Mouse (Mus musculus) limb, embryonic 11.5 days (tissue): ENCODE measurements around the gene Ins2. TPM values are rescaled to one million over a fixed set of nuclear protein-coding genes. Genes with fewer than 3 reads are reported as not detected.
A peak's percentile ranks its signal among the peaks of the same experiment; 100 is the strongest.

Source experiments
- ATAC-seq: fragments of 200-750 bp; cut with Nextera tagmentation; 2 replicates; pipeline ENCODE4 v1.8.0; 2017; ENCODE audit warnings: low read depth; ENCODE audit not compliant: insufficient number of reproducible peaks, low FRiP score, low TSS enrichment
- DNase-seq: peaks from one replicate; pipeline ENCODE4 v3.0.0-alpha.2; 2015; ENCODE audit warnings: low spot score
- H3K27ac ChIP-seq: fragments of 300-500 bp; sonication (generic); replicated peaks from 2 replicates; pipeline ENCODE4 v1.5.1; 2014; ENCODE audit warnings: low read depth, mild to moderate bottlenecking, low read length
- H3K27me3 ChIP-seq: fragments of 300-500 bp; sonication (generic); 2 replicates; pipeline ENCODE4 v1.6.1; 2014; ENCODE audit warnings: mild to moderate bottlenecking, low read length, mixed read lengths; ENCODE audit not compliant: control insufficient read depth, insufficient read depth
- H3K36me3 ChIP-seq: fragments of 300-500 bp; sonication (generic); 2 replicates; pipeline ENCODE4 v1.6.1; 2014; ENCODE audit warnings: mild to moderate bottlenecking, low read length, moderate library complexity, mixed read lengths; ENCODE audit not compliant: control insufficient read depth, insufficient read depth
- H3K4me1 ChIP-seq: fragments of 300-500 bp; sonication (generic); 2 replicates; pipeline ENCODE4 v1.6.1; 2014; ENCODE audit warnings: low read length, mixed read lengths; ENCODE audit not compliant: control insufficient read depth, insufficient read depth
- H3K4me2 ChIP-seq: fragments of 300-500 bp; sonication (generic); 2 replicates; pipeline ENCODE4 v1.6.1; 2014; ENCODE audit warnings: low read depth, mild to moderate bottlenecking, moderate library complexity; ENCODE audit not compliant: severe bottlenecking
- H3K4me3 ChIP-seq: fragments of 300-500 bp; sonication (generic); 2 replicates; pipeline ENCODE4 v1.5.1; 2014; ENCODE audit warnings: low read depth, low read length
- H3K9ac ChIP-seq: fragments of 300-500 bp; sonication (generic); 2 replicates; pipeline ENCODE4 v1.6.1; 2014; ENCODE audit warnings: mild to moderate bottlenecking, low read length
- H3K9me3 ChIP-seq: fragments of 300-500 bp; sonication (generic); 2 replicates; pipeline ENCODE4 v1.6.1; 2016; ENCODE audit warnings: low read length; ENCODE audit not compliant: control insufficient read depth
- WGBS: fragments of 180-500 bp; shearing (Covaris S2); extraction: QIAGEN DNeasy Blood & Tissue Kit; methylation state at CpG from one replicate; pipeline ENCODE4 v1.1.7; 2014; 5-methylcytosine and 5-hydroxymethylcytosine counted together
- polyA plus RNA-seq: library from polyadenylated mRNA; unstranded; fragments of >200 nt; fragmentation: Nextera tagmentation; extraction: Ambion mirVana; gene quantifications from 2 replicates; pipeline ENCODE4 v1.2.1, GENCODE M21; 2014

The Ins2 gene
- not detected in 2 replicates for polyA plus RNA-seq

DNA sequence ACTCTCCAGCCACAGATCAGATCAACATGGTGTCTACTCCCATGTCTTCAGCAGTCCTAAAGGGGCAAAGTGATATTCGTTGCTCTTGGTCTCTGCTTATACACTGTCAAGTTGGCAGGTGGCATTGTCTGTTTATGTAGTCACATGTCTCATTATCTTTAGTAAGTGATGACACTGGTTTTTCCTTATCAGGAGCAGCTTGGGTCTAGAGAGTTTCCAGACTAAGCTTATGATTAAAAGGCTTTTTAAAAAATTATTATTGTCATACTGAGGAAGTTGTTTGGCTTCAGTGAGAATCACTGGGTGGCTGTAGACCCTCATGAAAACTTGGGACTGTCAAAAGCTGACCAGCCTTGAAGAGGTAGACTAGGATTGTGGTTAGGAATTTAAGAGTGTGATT is at the start of gene Ins2:
Ins2 (minus strand) TSS at position 101 of the 400 bp plus-strand sequence.
- Histone ChIP-seq H3K27ac (no peak within 1 kb of the TSS), H3K4me1 (no peaks in the 10 kb centered on the region), H3K9me3 (no peaks in the 10 kb centered on the region), H3K27me3 (no peaks in the 10 kb centered on the region), H3K4me2 (no peak within 1 kb of the TSS), H3K9ac (no peak within 1 kb of the TSS), H3K4me3 (no peak within 1 kb of the TSS), H3K36me3 (no peaks in the 10 kb centered on the region)
- no peak for ATAC-seq
- WGBS = 83% methylated on average over 1 of the region's 1 CpGs
- no peak for DNase-seq

DNA sequence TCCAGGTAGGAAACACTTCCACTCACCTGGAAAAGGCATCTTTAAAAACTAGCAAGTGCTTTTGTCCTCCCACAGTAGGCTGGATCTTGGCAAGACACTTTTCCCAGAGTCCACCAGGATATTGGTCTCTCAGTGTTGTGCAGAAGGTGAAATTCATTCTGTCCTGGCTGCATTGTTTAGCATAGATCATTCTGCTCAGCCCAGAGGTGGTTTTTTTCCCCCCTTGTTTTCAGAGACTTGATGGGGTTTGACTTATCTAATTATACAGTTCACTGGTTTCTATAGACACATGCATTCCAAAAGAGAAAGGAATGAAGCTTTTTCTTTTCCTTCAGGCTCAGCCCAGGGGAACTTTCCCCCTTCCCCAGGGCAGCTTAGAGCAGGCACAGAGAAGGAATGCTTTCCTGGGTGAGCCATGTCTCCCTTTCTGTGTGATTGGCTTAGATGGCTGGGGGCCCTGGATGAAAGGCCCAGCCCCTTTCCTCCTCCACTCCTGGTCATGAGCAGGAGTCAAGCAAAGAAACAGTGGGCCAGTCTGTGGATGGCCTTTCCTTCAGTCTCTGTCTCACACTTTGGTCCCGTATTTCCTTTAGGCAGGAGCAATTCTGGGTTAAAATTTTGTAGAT is 49.6 kb upstream of the Ins2 start:
- no peaks in the 10 kb centered on the region for H3K4me1 ChIP-seq
- ATAC-seq = no peak
- no peak for DNase-seq
- H3K27ac ChIP-seq = no peak overlapping the region
- no peak overlapping the region for H3K4me3 ChIP-seq
- H3K9me3 ChIP-seq = no peaks in the 10 kb centered on the region
- H3K9ac ChIP-seq = no peak overlapping the region
- 70% methylated on average over 1 of the region's 1 CpGs for WGBS
- H3K4me2 ChIP-seq = no peak overlapping the region
- no peaks in the 10 kb centered on the region for H3K27me3 ChIP-seq
- no peaks in the 10 kb centered on the region for H3K36me3 ChIP-seq

DNA sequence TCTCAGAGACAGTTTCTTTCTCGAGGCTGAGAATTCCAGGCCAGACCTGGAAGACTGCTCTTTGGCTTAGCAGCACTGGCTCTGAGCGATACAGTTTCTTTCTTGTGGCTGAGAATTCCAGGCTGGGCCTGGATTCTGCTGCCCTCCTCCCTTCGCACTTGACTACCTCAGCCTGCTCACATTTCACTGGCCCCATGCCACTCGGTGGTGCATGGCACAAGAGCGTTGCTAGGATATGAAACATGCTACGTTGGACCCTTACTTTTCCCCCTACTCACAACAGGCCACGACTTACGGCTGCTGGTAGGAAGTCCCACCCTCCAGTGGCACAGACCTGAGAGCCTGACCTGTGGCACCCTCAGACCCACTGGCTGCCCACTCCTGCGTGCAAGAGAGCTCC is 46.5 kb upstream of the Ins2 start:
- ATAC-seq = no peak
- Histone ChIP-seq H3K9me3 (no peaks in the 10 kb centered on the region), H3K4me1 (no peaks in the 10 kb centered on the region), H3K27me3 (no peaks in the 10 kb centered on the region), H3K9ac (no peak overlapping the region), H3K27ac (no peak overlapping the region), H3K4me2 (no peak overlapping the region), H3K4me3 (no peak overlapping the region), H3K36me3 (no peaks in the 10 kb centered on the region)
- 86% methylated on average over 9 of the region's 9 CpGs for WGBS
- no peak for DNase-seq

DNA sequence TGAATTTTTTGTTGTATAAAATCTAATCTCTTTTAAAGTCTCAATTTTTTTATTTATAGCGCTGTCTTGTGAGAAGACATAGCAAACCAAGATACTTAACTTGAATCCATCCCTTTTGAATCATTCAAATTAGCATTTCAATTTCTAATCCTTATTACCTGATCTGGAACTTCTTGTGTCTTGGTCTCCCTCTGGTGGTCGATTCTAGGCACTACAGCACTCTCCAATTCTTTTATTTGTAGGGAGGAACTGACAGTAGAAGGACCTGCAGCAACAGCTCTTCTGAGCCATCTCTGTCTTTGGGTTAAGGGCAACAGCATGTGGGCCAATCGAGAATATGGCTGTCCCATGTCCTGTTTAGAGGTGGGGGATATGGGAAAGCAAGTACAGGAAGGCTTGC is 5.4 kb downstream of the Ins2 start:
- Histone ChIP-seq H3K4me2 (no peak overlapping the region), H3K36me3 (no peaks in the 10 kb centered on the region), H3K27me3 (no peaks in the 10 kb centered on the region), H3K9me3 (no peaks in the 10 kb centered on the region), H3K4me1 (no peaks in the 10 kb centered on the region), H3K4me3 (no peak overlapping the region), H3K27ac (no peak overlapping the region), H3K9ac (no peak overlapping the region)
- ATAC-seq = no peak
- WGBS = 10% methylated on average over 3 of the region's 3 CpGs
- peak; percentile 69 for DNase-seq

DNA sequence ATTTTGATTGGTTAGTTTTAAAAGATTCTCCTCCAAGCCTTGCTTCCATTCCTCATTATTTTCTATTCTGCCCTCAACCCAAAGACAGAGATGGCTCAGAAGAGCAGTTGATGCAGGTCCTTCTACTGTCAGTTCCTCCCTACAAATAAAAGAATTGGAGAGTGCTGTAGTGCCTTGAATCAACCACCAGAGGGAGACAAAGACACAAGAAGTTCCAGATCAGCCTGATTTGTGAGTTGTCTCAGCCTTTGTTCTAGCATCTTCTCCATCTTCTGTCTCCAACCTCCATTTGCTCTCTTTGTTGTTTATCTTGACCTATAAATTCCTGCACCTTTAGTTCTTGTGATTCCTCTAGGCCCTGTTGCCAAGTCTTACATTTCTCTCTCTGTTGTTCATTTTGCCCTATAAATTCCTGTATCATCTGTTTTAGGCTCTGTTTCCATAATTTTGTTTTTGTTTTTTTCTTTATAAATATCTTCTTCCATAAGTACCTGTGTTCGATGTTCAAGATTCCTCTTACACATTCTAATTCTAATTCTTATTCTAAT is 6.2 kb downstream of the Ins2 start:
- Histone ChIP-seq H3K4me3 (no peak overlapping the region), H3K36me3 (no peaks in the 10 kb centered on the region), H3K9ac (no peak overlapping the region), H3K27me3 (no peaks in the 10 kb centered on the region), H3K4me2 (no peak overlapping the region), H3K27ac (no peak overlapping the region), H3K9me3 (no peaks in the 10 kb centered on the region), H3K4me1 (no peaks in the 10 kb centered on the region)
- ATAC-seq (no peak), DNase-seq (peak; percentile 23)
- 78% methylated on average over 1 of the region's 1 CpGs for WGBS

DNA sequence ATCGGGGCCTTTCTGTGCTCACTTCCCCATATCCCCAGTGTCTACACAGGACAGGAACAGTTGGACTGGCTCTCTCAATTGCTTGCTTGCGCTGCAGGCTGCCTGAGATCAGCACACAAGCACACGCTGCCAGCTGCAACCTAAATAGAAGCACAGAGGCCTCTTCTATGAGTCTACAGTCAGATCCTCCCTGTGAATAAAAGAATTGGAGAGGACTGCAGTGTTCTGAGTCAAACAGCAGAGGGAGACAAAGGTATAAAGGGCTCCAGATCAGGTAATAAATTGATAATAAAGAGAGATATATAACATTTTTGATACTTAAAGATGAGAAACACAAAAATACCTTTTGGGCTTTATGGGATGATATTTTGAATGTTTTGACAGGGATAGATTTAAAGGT is 17.2 kb downstream of the Ins2 start:
- WGBS = 62% methylated on average over 3 of the region's 3 CpGs

DNA sequence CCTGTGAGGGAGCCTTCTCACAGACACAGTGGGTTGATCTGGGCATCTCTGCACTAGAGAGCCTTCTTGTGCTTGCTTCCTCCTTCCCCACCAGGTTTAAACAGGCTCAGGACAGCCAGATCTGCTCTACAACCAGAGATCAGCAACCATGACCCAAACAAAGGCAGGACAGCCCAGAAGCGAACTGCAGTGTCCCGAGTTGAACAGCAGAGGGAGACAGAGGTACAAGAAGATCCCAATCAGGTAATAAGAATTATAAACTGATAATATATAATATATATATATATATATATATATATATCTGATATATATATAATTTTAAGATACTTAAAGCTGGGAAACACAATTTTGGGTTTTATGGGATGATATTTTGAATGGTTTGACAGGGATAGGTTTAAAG is 22.5 kb downstream of the Ins2 start:
- WGBS = 4% methylated on average over 2 of the region's 2 CpGs
- Histone ChIP-seq H3K27ac (no peak overlapping the region), H3K27me3 (no peaks in the 10 kb centered on the region), H3K4me3 (no peak overlapping the region), H3K9me3 (no peaks in the 10 kb centered on the region), H3K4me1 (no peaks in the 10 kb centered on the region), H3K9ac (no peak overlapping the region), H3K36me3 (no peaks in the 10 kb centered on the region), H3K4me2 (no peak overlapping the region)
- DNase-seq = peak; percentile 75
- ATAC-seq = no peak

More for the DNA sequence above, 17.2 kb downstream of the Ins2 start:
- H3K4me1 ChIP-seq = no peaks in the 10 kb centered on the region
- H3K36me3 ChIP-seq = no peaks in the 10 kb centered on the region
- no peaks in the 10 kb centered on the region for H3K27me3 ChIP-seq
- no peak overlapping the region for H3K4me2 ChIP-seq
- H3K9ac ChIP-seq = no peak overlapping the region
- no peak overlapping the region for H3K27ac ChIP-seq
- no peaks in the 10 kb centered on the region for H3K9me3 ChIP-seq
- ATAC-seq (no peak), DNase-seq (no peak)
- H3K4me3 ChIP-seq = no peak overlapping the region

DNA sequence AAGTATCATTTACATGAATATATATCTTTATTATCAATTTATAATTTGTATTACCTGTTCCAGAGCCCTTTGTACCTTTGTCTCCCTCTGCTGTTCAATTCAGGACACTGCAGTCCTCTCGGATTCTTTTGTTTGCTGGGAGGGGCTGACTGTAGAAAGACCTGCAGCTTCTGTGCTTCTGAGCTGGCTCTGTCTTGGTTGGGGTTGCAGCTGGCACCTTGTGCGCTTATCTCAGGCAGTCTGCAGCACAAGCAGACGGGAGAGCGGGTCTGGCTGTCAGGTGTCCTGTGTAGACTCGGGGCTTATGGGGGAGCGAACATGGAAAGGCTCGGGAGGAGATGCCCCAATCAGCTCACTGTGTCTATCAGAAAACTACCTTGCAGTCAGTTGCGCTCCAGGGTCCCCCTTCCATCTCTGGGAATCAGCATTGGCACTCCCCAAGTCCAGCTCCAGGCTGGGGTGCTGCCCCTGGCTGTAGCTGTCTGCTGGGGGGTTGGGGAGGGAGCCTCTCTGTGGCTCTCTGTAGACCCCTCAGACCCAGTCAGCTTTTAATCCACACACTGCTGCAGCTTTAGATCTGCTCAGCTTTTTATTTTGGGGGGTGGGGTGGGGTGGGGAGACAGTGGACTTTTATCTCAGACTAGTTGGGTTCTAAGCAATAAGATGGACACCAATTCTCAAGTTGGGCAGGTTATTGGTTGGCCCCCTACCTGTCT is 28.2 kb downstream of the Ins2 start:
- 18% methylated on average over 8 of the region's 8 CpGs for WGBS
- Histone ChIP-seq H3K27ac (no peak overlapping the region), H3K36me3 (no peaks in the 10 kb centered on the region), H3K4me2 (peak overlapping the region; percentile 27; the same call in 1 of the 2 replicates), H3K9ac (peak overlapping the region; percentile 49), H3K4me3 (no peak overlapping the region), H3K27me3 (no peaks in the 10 kb centered on the region), H3K9me3 (no peaks in the 10 kb centered on the region), H3K4me1 (no peaks in the 10 kb centered on the region)
- ATAC-seq = no peak
- peak; percentile 79 for DNase-seq
